Mouse (Mus musculus) liver (tissue): ENCODE measurements around the gene Dusp16.
"Not testable (repeated sequence)": the region's sequence is repeated elsewhere in the genome, so short reads cannot be mapped to it uniquely, and the experiment has no call there.

Source experiments
- DNase-seq: peaks from one replicate; pipeline ENCODE4 v3.0.0-alpha.2; 2020; ENCODE audit warnings: mixed read lengths

Dusp16 gene

GRCm38 (mm10) chr6:134695625-134696024, 96.8 kb downstream of the Dusp16 start:
- no peak for DNase-seq

- DNase-seq: no peak
Measured at GRCm38 (mm10) chr6:134694988-134695387, 97.4 kb downstream of the Dusp16 start.

GRCm38 (mm10) chr6:134694498-134694897, 97.9 kb downstream of the Dusp16 start:
- DNase-seq: no peak

- DNase-seq: no peak
Measured at GRCm38 (mm10) chr6:134685515-134685914, 106.9 kb downstream of the Dusp16 start.

- no peak for DNase-seq
Measured at GRCm38 (mm10) chr6:134685040-134685439, 107.4 kb downstream of the Dusp16 start.

- no peak for DNase-seq
Measured at GRCm38 (mm10) chr6:134684354-134684915, 108.0 kb downstream of the Dusp16 start.

GRCm38 (mm10) chr6:134679330-134679729, 113.1 kb downstream of the Dusp16 start:
- DNase-seq: not testable (repeated sequence)

- no peak for DNase-seq
Measured at GRCm38 (mm10) chr6:134678037-134678436, 114.4 kb downstream of the Dusp16 start.

GRCm38 (mm10) chr6:134677504-134677903, 114.9 kb downstream of the Dusp16 start:
- DNase-seq: no peak

GRCm38 (mm10) chr6:134673712-134674111, 118.7 kb downstream of the Dusp16 start:
- DNase-seq: peak; percentile 26

- DNase-seq: no peak
Measured at GRCm38 (mm10) chr6:134670881-134671411, 121.5 kb downstream of the Dusp16 start.

GRCm38 (mm10) chr6:134669179-134669865, 123.1 kb downstream of the Dusp16 start:
- no peak for DNase-seq

- DNase-seq: peak; percentile 29
Measured at GRCm38 (mm10) chr6:134668519-134668918, 123.9 kb downstream of the Dusp16 start.

GRCm38 (mm10) chr6:134665817-134666216, 126.6 kb downstream of the Dusp16 start:
- DNase-seq: no peak
